Mouse (Mus musculus): ENCODE measurements around the gene Mrpl55. TPM values are rescaled to one million over a fixed set of nuclear protein-coding genes. Genes with fewer than 3 reads are reported as not detected.
"Not testable (repeated sequence)": the region's sequence is repeated elsewhere in the genome, so short reads cannot be mapped to it uniquely, and the experiment has no call there.

The Mrpl55 gene
- polyA plus RNA-seq, 1 experiment from 2014 or later: 117 TPM

DNA sequence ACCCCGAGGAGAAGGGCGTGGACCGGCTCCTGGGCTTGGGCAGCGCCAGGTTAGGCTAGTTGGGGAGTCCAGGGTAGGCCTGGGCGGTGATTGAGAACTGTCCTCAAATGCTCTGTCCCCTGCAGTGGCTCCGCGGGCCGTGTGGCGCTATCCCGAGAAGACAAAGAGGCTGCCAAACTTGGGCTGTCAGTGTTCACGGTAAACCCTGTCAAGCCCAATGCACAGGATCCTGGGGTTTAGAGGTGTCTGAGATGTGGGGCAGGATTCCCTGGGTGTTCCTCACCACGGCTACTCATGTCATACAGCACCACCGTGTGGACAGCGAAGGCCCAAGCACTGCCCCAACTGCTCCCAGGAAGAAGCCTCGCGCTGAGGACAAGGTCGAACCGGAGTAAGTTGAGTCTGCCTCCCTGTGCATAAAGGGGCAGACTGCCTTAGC, 6.7 kb downstream of the Mrpl55 start:
- WGBS: 10% methylated on average over 18 of the region's 18 CpGs

DNA sequence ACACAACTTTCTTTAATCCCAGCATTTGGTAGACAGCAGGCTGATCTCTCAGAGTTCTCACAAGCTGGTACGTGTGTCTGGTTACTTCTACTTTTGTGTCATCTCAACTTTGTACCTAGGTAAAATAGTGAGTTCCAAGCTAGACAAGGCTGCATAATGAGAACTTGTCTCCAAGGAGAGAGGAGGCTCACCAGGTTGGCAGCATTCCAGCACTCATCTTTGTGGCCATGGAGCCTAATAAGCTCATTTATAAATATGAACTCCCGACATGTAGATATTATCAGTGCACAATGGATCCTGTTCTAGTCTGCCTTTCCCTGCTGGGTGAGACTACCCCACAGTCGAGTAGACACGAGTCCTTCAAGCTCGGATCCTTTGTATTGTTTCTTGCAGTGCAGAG, 7.3 kb downstream of the Mrpl55 start:
- Histone ChIP-seq H3K4me2 (ENCODE audit: low read length) (peak overlapping the region; percentile 58; the same call in 1 of the 2 replicates), H3K27ac (ENCODE audit: low read depth) (0 out of 2 replicates have a peak overlapping the region, but pooled peaks have one; percentile 19), H3K4me3 (ENCODE audit: low read depth, low read length) (peak overlapping the region; percentile 86; the same call in 1 of the 2 replicates), H3K9me3 (ENCODE audit: control insufficient read depth, low read length) (no peaks in the 10 kb centered on the region), H3K9ac (ENCODE audit: low read length) (no peak overlapping the region), H3K4me1 (replicated peaks; ENCODE audit: control insufficient read depth, insufficient read depth, low read length) (peaks cover 10% of the 10 kb centered on the region; the same call in 1 of the 2 replicates), H3K27me3 (replicated peaks; ENCODE audit: control insufficient read depth, insufficient read depth, low read length) (no peaks in the 10 kb centered on the region), H3K36me3 (ENCODE audit: control insufficient read depth, insufficient read depth, low read length) (peaks cover 64% of the 10 kb centered on the region)
- DNase-seq (ENCODE audit: low spot score): no peak
- WGBS: 71% methylated on average over 5 of the region's 5 CpGs
- no peak for ATAC-seq (replicated peaks; ENCODE audit: low FRiP score, low TSS enrichment, low read depth)

More for the DNA sequence above, 6.7 kb downstream of the Mrpl55 start:
- Histone ChIP-seq H3K9me3 (ENCODE audit: control insufficient read depth, low read length) (no peaks in the 10 kb centered on the region), H3K4me2 (ENCODE audit: low read length) (peak overlapping the region; percentile 58), H3K36me3 (ENCODE audit: control insufficient read depth, insufficient read depth, low read length) (peaks cover 64% of the 10 kb centered on the region), H3K27ac (ENCODE audit: low read depth) (peak overlapping the region; percentile 93; the same call in 1 of the 2 replicates), H3K4me3 (ENCODE audit: low read depth, low read length) (peak overlapping the region; percentile 86), H3K27me3 (replicated peaks; ENCODE audit: control insufficient read depth, insufficient read depth, low read length) (no peaks in the 10 kb centered on the region), H3K9ac (ENCODE audit: low read length) (peak overlapping the region; percentile 87), H3K4me1 (replicated peaks; ENCODE audit: control insufficient read depth, insufficient read depth, low read length) (peaks cover 10% of the 10 kb centered on the region; the same call in 1 of the 2 replicates)
- DNase-seq (ENCODE audit: low spot score): peak; percentile 89
- peak; percentile 65 for ATAC-seq (replicated peaks; ENCODE audit: low FRiP score, low TSS enrichment, low read depth)

DNA sequence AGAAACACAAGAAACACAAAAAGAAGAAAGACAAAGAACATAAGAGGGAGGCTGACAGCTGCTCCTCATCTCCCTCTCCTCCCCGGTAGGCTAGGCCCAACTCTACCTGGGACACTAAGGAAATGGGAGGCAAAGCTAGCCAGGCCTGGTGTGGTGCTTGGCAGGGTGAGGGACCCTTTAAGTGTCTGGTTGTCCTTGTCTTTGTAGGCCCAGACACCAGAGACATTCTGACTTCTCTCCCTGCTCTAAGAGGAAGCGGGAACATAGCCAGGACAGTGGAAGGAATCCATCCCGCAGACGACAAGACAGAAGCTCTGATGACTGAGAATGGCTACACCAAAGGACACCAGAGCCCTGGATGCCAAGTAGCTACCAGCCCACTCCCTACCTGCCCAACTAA, 7.7 kb downstream of the Mrpl55 start:
- 89% methylated on average over 4 of the region's 4 CpGs for WGBS
- no peak overlapping the region for H3K9ac ChIP-seq (ENCODE audit: low read length)
- no peaks in the 10 kb centered on the region for H3K27me3 ChIP-seq (replicated peaks; ENCODE audit: control insufficient read depth, insufficient read depth, low read length)
- H3K36me3 ChIP-seq (ENCODE audit: control insufficient read depth, insufficient read depth, low read length): peaks cover 64% of the 10 kb centered on the region
- H3K4me1 ChIP-seq (replicated peaks; ENCODE audit: control insufficient read depth, insufficient read depth, low read length): peaks cover 10% of the 10 kb centered on the region; the same call in 1 of the 2 replicates
- H3K4me2 ChIP-seq (ENCODE audit: low read length): no peak overlapping the region
- H3K27ac ChIP-seq (ENCODE audit: low read depth): 0 out of 2 replicates have a peak overlapping the region, but pooled peaks have one; percentile 19
- H3K4me3 ChIP-seq (ENCODE audit: low read depth, low read length): no peak overlapping the region
- ATAC-seq (replicated peaks; ENCODE audit: low FRiP score, low TSS enrichment, low read depth) (no peak), DNase-seq (ENCODE audit: low spot score) (no peak)
- no peaks in the 10 kb centered on the region for H3K9me3 ChIP-seq (ENCODE audit: control insufficient read depth, low read length)

DNA sequence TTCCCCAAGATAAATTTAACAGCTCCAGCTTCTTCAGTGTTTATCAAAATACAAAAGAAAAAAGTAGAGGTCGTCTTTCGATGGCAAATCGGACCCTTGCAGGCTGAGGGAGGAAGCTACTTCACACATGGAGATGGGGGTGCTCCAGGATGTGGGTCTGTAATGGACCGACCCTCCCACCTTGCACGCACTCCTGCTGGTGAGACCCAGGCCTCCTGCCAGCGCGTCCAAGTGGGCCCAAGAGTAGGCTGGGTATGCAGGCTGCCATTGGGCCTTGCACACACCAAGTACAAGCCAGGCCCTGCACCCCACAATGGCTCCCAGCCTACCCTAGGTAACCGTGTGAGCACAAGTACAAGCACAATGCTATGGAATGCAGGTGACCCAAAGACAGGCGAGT, 9.3 kb downstream of the Mrpl55 start:
- not testable (repeated sequence) for ATAC-seq (replicated peaks; ENCODE audit: low FRiP score, low TSS enrichment, low read depth); H3K9me3 ChIP-seq (ENCODE audit: control insufficient read depth, low read length); H3K4me3 ChIP-seq (ENCODE audit: low read depth, low read length); H3K9ac ChIP-seq (ENCODE audit: low read length); H3K27ac ChIP-seq (ENCODE audit: low read depth); H3K4me2 ChIP-seq (ENCODE audit: low read length); H3K27me3 ChIP-seq (replicated peaks; ENCODE audit: control insufficient read depth, insufficient read depth, low read length); DNase-seq (ENCODE audit: low spot score)
- peaks cover 50% of the 10 kb centered on the region for H3K36me3 ChIP-seq (ENCODE audit: control insufficient read depth, insufficient read depth, low read length)
- 89% methylated on average over 9 of the region's 9 CpGs for WGBS
- peaks cover 10% of the 10 kb centered on the region; the same call in 1 of the 2 replicates for H3K4me1 ChIP-seq (replicated peaks; ENCODE audit: control insufficient read depth, insufficient read depth, low read length)

DNA sequence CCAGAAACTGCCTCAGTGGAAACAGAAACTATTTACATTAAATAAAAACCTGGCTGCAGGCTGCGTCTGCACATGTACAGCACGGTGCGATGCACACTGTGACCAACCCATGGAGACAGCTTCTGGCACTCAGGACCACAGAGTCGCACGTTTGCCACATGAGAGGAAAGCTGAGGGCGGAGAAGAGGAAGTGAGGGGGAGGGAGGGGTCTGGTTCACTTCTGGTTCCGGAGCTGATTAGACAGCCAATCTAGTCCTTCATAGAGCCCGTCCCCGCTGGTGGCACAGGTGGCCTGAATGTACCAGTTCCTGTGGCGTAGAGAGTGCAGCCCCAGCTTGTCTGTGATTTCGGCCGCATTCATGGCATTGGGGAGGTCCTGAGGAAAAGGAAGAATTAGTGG, 10.0 kb downstream of the Mrpl55 start:
- not testable (repeated sequence) for H3K27ac ChIP-seq (ENCODE audit: low read depth); H3K4me3 ChIP-seq (ENCODE audit: low read depth, low read length); H3K27me3 ChIP-seq (replicated peaks; ENCODE audit: control insufficient read depth, insufficient read depth, low read length); H3K9me3 ChIP-seq (ENCODE audit: control insufficient read depth, low read length); DNase-seq (ENCODE audit: low spot score); ATAC-seq (replicated peaks; ENCODE audit: low FRiP score, low TSS enrichment, low read depth); H3K4me2 ChIP-seq (ENCODE audit: low read length); H3K9ac ChIP-seq (ENCODE audit: low read length)
- 80% methylated on average over 12 of the region's 12 CpGs for WGBS
- Histone ChIP-seq H3K36me3 (ENCODE audit: control insufficient read depth, insufficient read depth, low read length) (peaks cover 45% of the 10 kb centered on the region), H3K4me1 (replicated peaks; ENCODE audit: control insufficient read depth, insufficient read depth, low read length) (peaks cover 10% of the 10 kb centered on the region; the same call in 1 of the 2 replicates)

DNA sequence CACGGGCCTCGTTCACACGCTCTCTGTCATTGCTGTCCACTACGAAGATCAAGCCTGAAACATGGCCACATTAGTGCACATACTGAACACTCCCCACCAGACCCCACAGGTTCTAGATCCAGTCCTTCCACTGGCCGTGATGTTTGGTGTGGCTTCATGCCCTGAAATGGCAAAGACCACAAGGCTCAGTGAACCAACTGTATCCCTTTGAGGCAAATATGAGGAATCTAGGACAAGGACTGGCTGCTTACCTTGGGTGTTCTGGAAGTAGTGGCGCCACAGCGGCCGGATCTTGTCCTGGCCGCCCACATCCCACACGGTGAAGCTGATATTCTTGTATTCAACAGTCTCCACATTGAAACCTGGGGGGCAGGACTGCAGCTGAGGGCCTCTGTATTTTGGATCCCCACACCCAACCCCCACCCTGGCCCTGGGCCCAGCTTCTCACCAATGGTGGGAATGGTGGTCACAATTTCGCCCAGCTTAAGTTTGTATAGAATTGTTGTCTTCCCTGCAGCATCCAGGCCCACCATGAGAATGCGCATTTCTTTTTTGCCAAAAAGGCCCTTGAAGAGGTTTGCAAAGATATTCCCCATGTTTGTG, 10.7 kb downstream of the Mrpl55 start:
- no peak overlapping the region for H3K27ac ChIP-seq (ENCODE audit: low read depth)
- no peak overlapping the region for H3K9ac ChIP-seq (ENCODE audit: low read length)
- 89% methylated on average over 12 of the region's 12 CpGs for WGBS
- ATAC-seq (replicated peaks; ENCODE audit: low FRiP score, low TSS enrichment, low read depth) (no peak), DNase-seq (ENCODE audit: low spot score) (no peak)
- no peaks in the 10 kb centered on the region for H3K9me3 ChIP-seq (ENCODE audit: control insufficient read depth, low read length)
- no peak overlapping the region for H3K4me3 ChIP-seq (ENCODE audit: low read depth, low read length)
- H3K27me3 ChIP-seq (replicated peaks; ENCODE audit: control insufficient read depth, insufficient read depth, low read length): no peaks in the 10 kb centered on the region
- no peak overlapping the region for H3K4me2 ChIP-seq (ENCODE audit: low read length)
- peaks cover 10% of the 10 kb centered on the region; the same call in 1 of the 2 replicates for H3K4me1 ChIP-seq (replicated peaks; ENCODE audit: control insufficient read depth, insufficient read depth, low read length)
- peaks cover 50% of the 10 kb centered on the region for H3K36me3 ChIP-seq (ENCODE audit: control insufficient read depth, insufficient read depth, low read length)

DNA sequence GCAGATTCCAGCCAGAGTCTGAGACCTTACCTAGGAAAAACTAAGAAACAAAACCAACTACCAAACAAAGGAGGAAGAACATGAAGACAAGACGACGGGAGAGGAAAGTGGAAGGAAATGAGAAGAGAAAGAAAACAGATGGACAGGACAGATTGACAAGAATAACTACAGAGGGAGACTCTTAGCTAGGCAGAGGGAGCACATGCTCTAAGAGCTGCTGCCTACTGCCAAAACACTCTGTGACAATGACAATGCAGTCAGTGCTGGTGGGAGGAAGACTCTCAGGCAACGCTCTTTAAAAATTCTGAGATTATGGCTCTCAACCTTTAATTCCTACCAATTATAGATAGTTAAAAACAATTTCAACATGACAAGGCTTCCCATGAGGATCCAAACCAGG, 14.7 kb downstream of the Mrpl55 start:
- Histone ChIP-seq H3K9ac (ENCODE audit: low read length) (no peak overlapping the region), H3K27me3 (replicated peaks; ENCODE audit: control insufficient read depth, insufficient read depth, low read length) (no peaks in the 10 kb centered on the region), H3K27ac (ENCODE audit: low read depth) (no peak overlapping the region), H3K9me3 (ENCODE audit: control insufficient read depth, low read length) (no peaks in the 10 kb centered on the region), H3K4me1 (replicated peaks; ENCODE audit: control insufficient read depth, insufficient read depth, low read length) (peaks cover 12% of the 10 kb centered on the region), H3K4me3 (ENCODE audit: low read depth, low read length) (no peak overlapping the region), H3K4me2 (ENCODE audit: low read length) (no peak overlapping the region), H3K36me3 (ENCODE audit: control insufficient read depth, insufficient read depth, low read length) (peaks cover 36% of the 10 kb centered on the region)
- DNase-seq (ENCODE audit: low spot score) (no peak), ATAC-seq (replicated peaks; ENCODE audit: low FRiP score, low TSS enrichment, low read depth) (no peak)
- 78% methylated on average over 3 of the region's 3 CpGs for whole genome bisulfite sequencing

DNA sequence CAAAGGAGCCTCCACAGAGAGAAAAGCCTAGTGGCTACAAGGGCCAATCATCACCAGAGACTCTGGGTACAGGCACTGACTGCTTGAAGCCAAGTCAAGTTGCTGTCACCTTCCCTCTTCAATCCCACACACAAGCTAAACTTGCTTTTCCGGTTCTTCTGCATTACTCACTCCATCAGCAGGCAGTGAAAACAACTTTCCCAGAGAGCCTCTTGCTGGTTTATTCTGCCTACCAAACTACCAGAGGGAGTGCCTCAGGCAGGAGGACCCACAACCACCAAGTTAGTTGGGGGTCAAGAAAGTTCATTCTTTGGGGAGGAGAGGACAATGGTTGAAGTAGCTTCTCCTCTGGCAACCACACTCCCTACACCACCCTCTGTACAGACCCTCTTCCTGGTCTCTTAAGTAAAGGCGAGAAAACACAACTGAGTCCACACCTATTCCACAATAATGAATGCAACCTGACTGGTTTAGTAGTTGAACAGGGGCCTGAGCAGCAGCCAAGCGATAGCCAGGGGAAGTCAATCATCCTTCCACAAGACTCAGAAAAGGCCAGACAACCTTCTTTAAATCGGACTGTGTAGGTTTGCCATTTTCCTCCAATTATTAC, 16.2 kb downstream of the Mrpl55 start:
- Histone ChIP-seq H3K9ac (ENCODE audit: low read length) (no peak overlapping the region), H3K27me3 (replicated peaks; ENCODE audit: control insufficient read depth, insufficient read depth, low read length) (no peaks in the 10 kb centered on the region), H3K36me3 (ENCODE audit: control insufficient read depth, insufficient read depth, low read length) (peaks cover 28% of the 10 kb centered on the region), H3K4me2 (ENCODE audit: low read length) (no peak overlapping the region), H3K27ac (ENCODE audit: low read depth) (no peak overlapping the region; the same call in 1 of the 2 replicates), H3K4me3 (ENCODE audit: low read depth, low read length) (no peak overlapping the region), H3K4me1 (replicated peaks; ENCODE audit: control insufficient read depth, insufficient read depth, low read length) (peaks cover 23% of the 10 kb centered on the region), H3K9me3 (ENCODE audit: control insufficient read depth, low read length) (no peaks in the 10 kb centered on the region)
- DNase-seq (ENCODE audit: low spot score) (peak; percentile 59), ATAC-seq (replicated peaks; ENCODE audit: low FRiP score, low TSS enrichment, low read depth) (peak; percentile 61; the same call in 1 of the 2 replicates)
- WGBS: 68% methylated on average over 4 of the region's 4 CpGs

All from intestine, embryonic 14.5 days (tissue).